Mouse (Mus musculus) lung, embryonic 15.5 days (tissue): Measurements from ENCODE around the gene Tulp2. TPM values are rescaled to one million over a fixed set of nuclear protein-coding genes. Genes with fewer than 3 reads are reported as not detected.

Source experiments
- ATAC-seq: fragments of 200-750 bp; cut with Nextera tagmentation; 2 replicates; pipeline ENCODE4 v1.8.0; 2017; ENCODE audit warnings: moderate number of reproducible peaks, borderline replicate concordance; ENCODE audit not compliant: low FRiP score, low TSS enrichment; ENCODE audit errors: extremely low read depth
- H3K27ac ChIP-seq: fragments of 300-500 bp; sonication (generic); 2 replicates; pipeline ENCODE4 v1.5.1; 2015; ENCODE audit warnings: moderate library complexity, mild to moderate bottlenecking, inconsistent platforms
- H3K27me3 ChIP-seq: fragments of 300-500 bp; sonication (generic); 2 replicates; pipeline ENCODE4 v1.6.1; 2015; ENCODE audit warnings: inconsistent platforms
- H3K36me3 ChIP-seq: fragments of 300-500 bp; sonication (generic); 2 replicates; pipeline ENCODE4 v1.6.1; 2015; ENCODE audit warnings: inconsistent platforms
- H3K4me1 ChIP-seq: fragments of 300-500 bp; sonication (generic); 2 replicates; pipeline ENCODE4 v1.6.1; 2015; ENCODE audit warnings: inconsistent platforms
- H3K4me2 ChIP-seq: fragments of 300-500 bp; sonication (generic); 2 replicates; pipeline ENCODE4 v1.6.1; 2015; ENCODE audit warnings: inconsistent platforms, mild to moderate bottlenecking, moderate library complexity
- H3K4me3 ChIP-seq: fragments of 300-500 bp; sonication (generic); 2 replicates; pipeline ENCODE4 v1.5.1; 2015; ENCODE audit warnings: mild to moderate bottlenecking, inconsistent platforms
- H3K9ac ChIP-seq: fragments of 300-500 bp; sonication (generic); 2 replicates; pipeline ENCODE4 v1.6.1; 2015; ENCODE audit warnings: inconsistent platforms
- H3K9me3 ChIP-seq: fragments of 300-500 bp; sonication (generic); 2 replicates; pipeline ENCODE4 v1.6.1; 2016; ENCODE audit warnings: inconsistent platforms
- WGBS: fragments of 180-500 bp; shearing (Covaris S2); methylation state at CpG from one replicate; pipeline ENCODE4 v1.1.7; 2015; 5-methylcytosine and 5-hydroxymethylcytosine counted together
- polyA plus RNA-seq: library from polyadenylated mRNA; unstranded; fragments of >200 nt; fragmentation: Nextera tagmentation; extraction: Ambion mirVana; gene quantifications from 2 replicates; pipeline ENCODE4 v1.2.1, GENCODE M21; 2015

Gene Tulp2
- polyA plus RNA-seq: 0.33 and 0.74 TPM in 2 replicates

DNA sequence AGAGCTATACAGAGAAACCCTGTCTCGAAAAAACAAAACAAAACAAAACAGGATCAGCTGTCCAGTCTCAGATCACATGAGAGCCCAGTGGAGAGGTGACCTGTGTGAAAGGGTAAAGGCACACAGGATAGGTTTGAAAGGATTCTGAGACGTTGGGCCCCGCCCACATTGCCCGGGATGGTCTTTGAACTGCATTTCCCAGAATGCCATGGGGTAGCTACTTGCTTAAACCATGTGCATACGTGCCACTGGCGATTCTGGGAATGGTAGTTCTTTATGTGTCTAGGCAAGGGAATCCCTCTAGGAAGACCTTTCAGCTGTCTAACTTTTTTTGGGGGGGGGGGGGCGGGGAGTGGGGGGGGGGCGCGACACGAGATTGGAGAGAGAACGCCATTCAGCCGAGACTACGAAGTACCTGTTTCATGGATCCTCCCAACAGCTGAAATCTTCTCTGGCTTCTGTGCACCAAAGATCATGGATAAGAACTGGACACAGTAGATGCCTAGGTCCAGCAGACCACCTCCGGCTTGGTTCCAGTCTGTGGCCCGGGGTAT lies at the start of gene Tulp2:
Tulp2 (plus strand) TSS at position 504 of the 554 bp plus-strand sequence.
- H3K36me3 ChIP-seq: no peaks in the 10 kb centered on the region

DNA sequence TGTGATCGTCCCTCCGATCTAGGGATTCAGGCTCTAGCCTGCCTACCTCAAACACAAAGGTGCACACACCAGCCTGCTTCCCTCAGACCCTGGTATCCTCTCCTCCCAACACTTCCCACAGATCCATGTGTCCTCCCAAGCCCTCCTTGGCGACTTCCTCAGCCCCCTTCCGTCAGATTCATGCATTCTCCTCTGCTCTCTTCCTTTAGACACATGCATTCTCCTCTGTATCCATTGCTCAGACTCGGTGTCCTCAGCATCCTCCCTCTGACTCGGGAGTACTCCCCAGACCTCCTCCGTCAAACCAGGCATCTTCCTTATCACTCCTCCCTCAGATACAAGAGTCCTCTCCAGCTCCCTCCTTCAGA lies 47.9 kb upstream of the Tulp2 start:
- WGBS: 0% methylated on average over 7 of the region's 7 CpGs
- peaks cover 40% of the 10 kb centered on the region for H3K4me1 ChIP-seq
- peak overlapping the region; percentile 90 for H3K9ac ChIP-seq
- H3K4me2 ChIP-seq: peak overlapping the region; percentile 91
- no peaks in the 10 kb centered on the region for H3K9me3 ChIP-seq
- ATAC-seq: no peak
- no peaks in the 10 kb centered on the region for H3K27me3 ChIP-seq
- peaks cover 32% of the 10 kb centered on the region for H3K36me3 ChIP-seq
- peak overlapping the region; percentile 86 for H3K27ac ChIP-seq
- H3K4me3 ChIP-seq: peak overlapping the region; percentile 79

More for the DNA sequence above, at the start of gene Tulp2:
- Histone ChIP-seq H3K4me3 (no peak within 1 kb of the TSS), H3K27ac (no peak within 1 kb of the TSS), H3K4me2 (no peak within 1 kb of the TSS), H3K9ac (no peak within 1 kb of the TSS), H3K27me3 (no peaks in the 10 kb centered on the region), H3K4me1 (no peaks in the 10 kb centered on the region; the same call in 1 of the 2 replicates), H3K9me3 (no peaks in the 10 kb centered on the region)
- 41% methylated on average over 15 of the region's 15 CpGs for WGBS
- ATAC-seq: peak; percentile 27; the same call in 1 of the 2 replicates

DNA sequence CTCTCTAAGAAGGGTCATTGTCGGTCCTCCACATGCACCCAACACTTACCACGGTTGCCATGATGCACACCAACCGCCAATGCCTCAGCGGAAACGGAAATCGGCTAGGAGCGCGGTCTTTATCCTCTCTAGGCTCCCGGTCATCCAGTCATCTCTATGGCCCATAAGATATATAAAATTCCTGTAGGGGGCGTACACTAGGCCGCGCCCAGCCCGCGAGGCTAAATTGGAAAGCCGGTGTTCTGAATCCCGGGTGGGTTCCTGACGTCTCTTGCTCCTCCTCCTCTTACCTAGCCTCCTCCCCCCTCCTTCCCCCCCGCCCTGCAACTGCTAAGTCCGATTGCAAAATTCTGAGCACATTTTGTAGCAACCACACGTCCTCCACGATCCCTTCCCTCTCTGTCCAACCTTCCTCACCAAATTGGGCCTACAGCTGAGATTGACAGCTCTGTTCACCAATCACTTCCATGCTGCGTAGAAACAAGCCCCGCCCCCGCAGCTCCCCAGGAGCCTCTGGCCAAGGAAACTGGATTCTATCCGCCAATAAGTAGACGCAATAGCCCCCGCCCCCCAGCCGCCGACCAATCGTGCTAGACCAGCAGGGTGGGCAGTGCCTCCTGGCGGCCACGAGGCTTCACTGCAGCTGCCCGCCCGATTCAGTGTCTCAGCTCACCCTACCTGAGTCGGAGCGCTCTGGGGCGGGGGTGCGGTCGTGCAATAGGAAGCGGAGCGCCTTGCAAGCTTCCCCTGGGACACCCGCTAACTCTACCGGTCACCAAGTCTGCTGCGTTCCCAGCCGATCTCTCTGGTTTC lies 47.3 kb upstream of the Tulp2 start, which contains the start of gene Gys1:
Gys1 (plus strand) TSS at position 642 of the 813 bp plus-strand sequence.
- peak; percentile 97 for ATAC-seq
- Histone ChIP-seq H3K4me3 (peak within 1 kb of the TSS; percentile 79), H3K4me2 (peak within 1 kb of the TSS; percentile 91), H3K9ac (peak within 1 kb of the TSS; percentile 90), H3K4me1 (peaks cover 40% of the 10 kb centered on the region), H3K27me3 (no peaks in the 10 kb centered on the region), H3K27ac (peak within 1 kb of the TSS; percentile 86), H3K9me3 (no peaks in the 10 kb centered on the region), H3K36me3 (peaks cover 30% of the 10 kb centered on the region)
- WGBS: under 1% methylated on average over 45 of the region's 45 CpGs

DNA sequence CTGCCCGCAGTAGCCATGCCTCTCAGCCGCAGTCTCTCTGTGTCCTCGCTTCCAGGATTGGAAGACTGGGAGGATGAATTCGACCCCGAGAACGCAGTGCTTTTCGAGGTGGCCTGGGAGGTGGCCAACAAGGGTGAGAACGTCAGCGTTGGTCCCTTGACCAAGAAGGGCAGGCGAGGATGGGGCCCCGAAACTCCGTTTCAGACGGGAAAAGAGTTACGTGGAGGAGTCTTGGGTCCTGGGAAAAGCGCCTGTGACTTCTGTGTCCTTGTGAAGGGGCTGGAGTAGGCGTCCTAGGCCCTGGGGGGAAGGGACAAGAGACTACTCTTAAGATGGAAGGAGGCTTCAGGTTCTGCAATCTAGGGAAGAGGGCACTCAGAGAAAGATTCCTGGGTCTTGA lies 46.6 kb upstream of the Tulp2 start:
- Histone ChIP-seq H3K9ac (peak overlapping the region; percentile 58), H3K4me1 (peaks cover 40% of the 10 kb centered on the region), H3K27ac (peak overlapping the region; percentile 81), H3K4me3 (peak overlapping the region; percentile 79), H3K9me3 (no peaks in the 10 kb centered on the region), H3K27me3 (no peaks in the 10 kb centered on the region), H3K36me3 (peaks cover 30% of the 10 kb centered on the region), H3K4me2 (peak overlapping the region; percentile 56)
- ATAC-seq: no peak; the same call in 1 of the 2 replicates
- under 1% methylated on average over 16 of the region's 16 CpGs for WGBS

DNA sequence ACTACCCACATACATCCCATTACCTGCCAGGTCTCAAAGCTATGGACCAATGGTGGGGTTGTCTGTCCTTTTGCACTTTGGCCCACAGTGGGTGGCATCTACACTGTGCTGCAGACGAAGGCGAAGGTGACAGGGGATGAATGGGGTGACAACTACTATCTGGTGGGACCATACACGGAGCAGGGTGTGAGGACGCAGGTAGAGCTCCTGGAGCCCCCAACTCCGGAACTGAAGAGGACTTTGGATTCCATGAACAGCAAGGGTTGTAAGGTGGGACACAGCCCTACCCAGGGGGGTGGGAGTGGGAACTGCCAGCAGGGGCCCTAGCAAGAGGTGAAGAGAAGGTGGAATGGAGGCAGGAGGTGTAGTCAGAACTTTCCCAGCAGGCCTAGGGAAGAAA lies 45.2 kb upstream of the Tulp2 start:
- 76% methylated on average over 5 of the region's 5 CpGs for WGBS

DNA sequence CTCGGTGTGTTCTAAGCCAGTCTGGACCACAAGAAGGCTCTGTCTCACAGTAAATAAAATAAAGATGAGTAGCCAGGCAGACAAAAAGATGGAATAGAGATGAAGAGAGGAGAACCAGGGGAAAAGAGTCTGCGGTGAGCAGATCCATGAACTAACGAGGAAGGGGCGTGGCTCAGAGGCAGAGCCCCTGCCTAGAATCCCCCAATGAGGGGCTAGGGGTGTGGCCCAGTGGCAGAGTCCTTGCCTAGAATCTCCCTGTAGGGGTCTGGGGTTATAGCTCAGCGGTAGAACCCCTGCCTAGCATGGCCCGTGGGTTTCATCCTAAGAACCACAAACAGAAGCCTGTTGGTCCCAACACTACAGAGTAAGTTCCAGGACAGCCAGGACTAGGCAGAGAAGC lies 44.6 kb upstream of the Tulp2 start:
- peaks cover 40% of the 10 kb centered on the region for H3K4me1 ChIP-seq
- H3K36me3 ChIP-seq: peaks cover 22% of the 10 kb centered on the region
- H3K9me3 ChIP-seq: no peaks in the 10 kb centered on the region
- no peak overlapping the region for H3K9ac ChIP-seq
- WGBS: 42% methylated on average over 6 of the region's 6 CpGs
- no peak for ATAC-seq
- H3K4me3 ChIP-seq: no peak overlapping the region
- no peak overlapping the region for H3K27ac ChIP-seq
- no peaks in the 10 kb centered on the region for H3K27me3 ChIP-seq
- H3K4me2 ChIP-seq: 0 out of 2 replicates have a peak overlapping the region, but pooled peaks have one; percentile 4

More for the DNA sequence above, 45.2 kb upstream of the Tulp2 start:
- Histone ChIP-seq H3K27me3 (no peaks in the 10 kb centered on the region), H3K27ac (no peak overlapping the region), H3K9me3 (no peaks in the 10 kb centered on the region), H3K4me3 (no peak overlapping the region), H3K36me3 (peaks cover 25% of the 10 kb centered on the region), H3K4me2 (peak overlapping the region; percentile 56; the same call in 1 of the 2 replicates), H3K9ac (peak overlapping the region; percentile 58), H3K4me1 (peaks cover 40% of the 10 kb centered on the region)
- no peak for ATAC-seq

DNA sequence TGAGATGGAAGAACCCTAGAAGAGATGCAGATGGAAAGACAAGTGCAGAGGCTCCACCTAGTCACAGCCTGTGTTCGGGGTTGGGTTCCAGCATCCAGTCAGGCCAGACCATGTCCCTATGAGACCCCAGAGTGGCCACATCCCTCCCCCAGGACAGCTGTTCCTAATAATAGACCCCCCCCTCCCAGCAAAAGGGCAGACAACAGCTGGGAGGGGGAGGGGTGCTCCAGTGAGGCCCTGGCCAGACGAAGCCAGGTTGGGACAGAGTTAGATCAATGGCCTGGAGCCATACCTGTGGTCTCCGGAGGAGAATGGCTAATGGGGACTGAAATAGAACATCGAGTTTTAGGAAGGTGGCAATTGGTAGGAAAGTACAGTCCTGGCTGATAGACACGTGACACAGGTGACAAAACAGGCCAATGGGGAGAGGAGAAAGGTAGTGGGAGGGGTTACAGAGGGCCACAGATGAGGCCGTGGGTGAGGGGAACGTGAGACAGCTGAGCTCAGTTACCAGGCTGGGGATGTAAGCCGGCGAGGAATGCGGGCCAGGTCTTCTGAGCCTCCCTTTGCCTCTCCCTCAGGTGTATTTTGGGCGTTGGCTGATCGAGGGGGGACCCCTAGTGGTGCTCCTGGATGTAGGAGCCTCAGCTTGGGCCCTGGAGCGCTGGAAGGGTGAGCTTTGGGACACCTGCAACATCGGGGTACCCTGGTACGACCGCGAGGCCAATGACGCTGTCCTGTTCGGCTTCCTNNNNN lies 44.0 kb upstream of the Tulp2 start, which contains the start of gene Ruvbl2:
Ruvbl2 (minus strand) TSS at position 576 of the 756 bp plus-strand sequence.
- 28% methylated on average over 19 of the region's 19 CpGs for WGBS
- Histone ChIP-seq H3K27me3 (no peaks in the 10 kb centered on the region), H3K9me3 (no peaks in the 10 kb centered on the region), H3K4me2 (peak within 1 kb of the TSS; percentile 24; the same call in 1 of the 2 replicates), H3K36me3 (peaks cover 26% of the 10 kb centered on the region), H3K4me1 (peaks cover 39% of the 10 kb centered on the region), H3K27ac (no peak within 1 kb of the TSS), H3K4me3 (no peak within 1 kb of the TSS), H3K9ac (peak within 1 kb of the TSS; percentile 30; the same call in 1 of the 2 replicates)
- no peak for ATAC-seq

DNA sequence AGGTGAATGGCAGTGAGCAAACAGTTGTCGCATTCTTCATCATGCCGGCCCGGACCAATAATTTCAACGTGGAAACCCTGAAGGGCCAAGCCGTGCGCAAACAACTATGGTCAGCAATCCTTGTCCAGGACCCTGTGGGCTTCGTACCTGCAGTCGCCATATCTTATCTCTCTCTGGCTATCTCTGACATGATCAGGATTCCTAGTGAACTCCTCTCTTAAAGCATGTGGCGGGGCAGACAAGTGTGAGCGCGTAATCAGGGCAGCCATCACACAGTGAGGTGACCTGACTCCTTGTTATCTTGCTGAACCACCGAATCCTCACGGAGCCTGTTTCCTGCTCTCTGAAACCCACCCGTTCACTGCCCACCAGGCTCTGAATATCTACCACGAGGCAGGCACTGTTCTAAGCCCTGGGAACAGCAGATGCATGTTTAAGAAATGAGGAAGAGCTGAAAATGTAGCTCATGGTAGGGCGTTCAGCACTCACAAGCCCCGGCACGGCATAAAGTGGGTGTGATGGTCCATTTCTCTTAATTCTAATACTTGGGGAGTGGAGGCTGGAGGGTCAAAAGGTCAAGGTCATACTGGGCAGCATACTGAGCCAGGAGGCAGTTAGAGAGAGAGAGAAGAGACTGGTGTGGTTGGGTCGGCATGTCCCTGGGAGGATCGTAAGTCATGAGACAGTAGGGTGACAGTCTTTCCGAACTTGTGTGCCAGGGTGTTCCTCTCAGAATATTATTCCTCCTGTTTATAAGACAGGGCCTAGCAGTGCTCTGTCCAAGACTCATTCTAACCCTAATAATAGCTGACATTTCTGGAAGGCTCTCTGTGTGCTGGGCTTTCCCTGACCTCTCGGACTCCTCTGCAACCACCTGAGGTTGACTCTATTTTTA lies 37.9 kb upstream of the Tulp2 start:
- Histone ChIP-seq H3K4me3 (no peak overlapping the region), H3K9ac (no peak overlapping the region), H3K27ac (no peak overlapping the region), H3K4me2 (no peak overlapping the region), H3K36me3 (peaks cover 64% of the 10 kb centered on the region), H3K9me3 (no peaks in the 10 kb centered on the region), H3K27me3 (no peaks in the 10 kb centered on the region), H3K4me1 (no peaks in the 10 kb centered on the region)
- no peak for ATAC-seq
- WGBS: 64% methylated on average over 22 of the region's 22 CpGs

DNA sequence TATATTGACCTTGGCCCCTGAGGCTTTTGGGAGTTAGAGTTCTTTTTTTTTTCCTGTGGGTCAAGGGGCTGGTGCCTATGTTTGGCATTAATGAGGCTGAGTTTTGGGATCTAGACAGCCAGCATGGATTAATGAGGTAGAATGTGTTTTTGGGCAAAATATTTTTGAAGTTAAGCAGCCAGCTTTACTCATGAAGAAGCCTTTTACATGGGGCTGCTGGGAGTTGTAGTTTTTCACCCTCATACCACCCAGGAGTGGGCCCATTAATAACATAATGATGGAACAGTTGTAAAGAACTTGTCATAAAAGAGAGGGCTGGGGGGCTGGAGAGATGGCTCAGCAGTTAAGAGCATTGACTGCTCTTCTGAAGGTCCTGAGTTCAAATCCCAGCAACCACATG lies 35.1 kb upstream of the Tulp2 start:
- Histone ChIP-seq H3K27ac (no peak overlapping the region), H3K9me3 (no peaks in the 10 kb centered on the region), H3K36me3 (peaks cover 51% of the 10 kb centered on the region), H3K4me3 (no peak overlapping the region), H3K9ac (no peak overlapping the region), H3K4me2 (no peak overlapping the region), H3K4me1 (no peaks in the 10 kb centered on the region), H3K27me3 (no peaks in the 10 kb centered on the region)
- no peak for ATAC-seq

DNA sequence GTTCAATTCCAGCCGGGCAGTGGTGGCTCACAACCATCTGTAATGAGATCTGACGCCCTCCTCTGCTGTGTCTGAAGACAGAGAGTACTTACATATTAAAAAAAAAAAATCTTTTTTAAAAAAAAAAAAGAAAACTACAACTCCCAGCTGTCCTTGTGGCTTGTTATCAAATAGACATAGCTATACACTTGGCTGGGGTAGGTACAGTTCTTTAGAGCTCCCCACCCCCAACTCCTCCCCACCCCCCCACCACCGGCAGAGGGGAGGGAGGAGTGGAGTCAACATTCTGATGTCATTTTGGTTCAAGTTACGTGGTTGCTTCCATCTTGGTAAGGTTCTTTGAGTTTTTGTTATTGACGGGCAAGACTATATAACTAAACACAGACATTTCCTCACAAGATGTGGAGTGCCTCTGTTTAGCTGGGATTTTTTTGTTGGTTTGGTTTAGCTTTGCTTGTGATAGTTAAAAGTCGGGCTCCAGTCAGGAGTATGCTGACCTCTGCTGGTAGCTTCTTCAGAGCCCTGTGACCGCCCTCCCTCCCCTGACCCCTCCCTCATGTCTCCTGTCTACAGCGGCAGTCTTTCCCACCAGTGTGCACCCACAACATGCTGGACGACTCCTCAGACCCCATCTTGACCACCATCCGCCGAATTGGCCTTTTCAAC lies 34.2 kb upstream of the Tulp2 start:
- H3K36me3 ChIP-seq: peaks cover 53% of the 10 kb centered on the region
- peak; percentile 34 for ATAC-seq

More for the DNA sequence above, 34.2 kb upstream of the Tulp2 start:
- Histone ChIP-seq H3K9me3 (no peaks in the 10 kb centered on the region), H3K9ac (no peak overlapping the region), H3K4me1 (no peaks in the 10 kb centered on the region), H3K27me3 (no peaks in the 10 kb centered on the region), H3K4me2 (no peak overlapping the region), H3K4me3 (no peak overlapping the region), H3K27ac (no peak overlapping the region)
- WGBS: 36% methylated on average over 11 of the region's 11 CpGs
